Mouse (Mus musculus): Measurements from ENCODE around the gene Ces3a. TPM values are rescaled to one million over a fixed set of nuclear protein-coding genes. Genes with fewer than 3 reads are reported as not detected.
"Not testable (repeated sequence)": the region's sequence is repeated elsewhere in the genome, so short reads cannot be mapped to it uniquely, and the experiment has no call there.

Ces3a gene
- polyA plus RNA-seq, 1 experiment from 2014 or later, result not detected

DNA sequence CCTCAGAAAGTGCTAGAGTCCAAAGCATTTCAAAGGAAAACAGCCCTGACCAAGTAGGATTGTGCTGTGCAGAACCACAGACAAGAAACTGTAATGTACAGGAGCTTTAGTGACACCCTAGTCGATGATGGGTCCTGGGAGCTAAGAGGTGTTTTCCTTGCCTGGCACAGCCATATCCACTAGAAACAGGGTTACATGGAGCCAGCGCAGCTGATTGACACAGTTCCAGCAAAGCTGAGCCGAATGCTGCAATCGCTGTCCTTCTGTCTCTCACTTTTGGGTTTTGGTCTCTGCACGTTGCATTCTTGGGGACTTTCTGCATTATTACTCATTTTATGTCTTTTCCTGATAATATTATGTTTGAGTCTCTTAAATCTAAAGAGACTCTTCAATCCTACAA lies 30.2 kb downstream of the Ces3a start:
- H3K27me3 ChIP-seq (ENCODE audit: control insufficient read depth, insufficient read depth, low read length), result no peaks in the 10 kb centered on the region
- no peak overlapping the region for H3K9ac ChIP-seq (ENCODE audit: low read length)
- H3K9me3 ChIP-seq (ENCODE audit: control insufficient read depth, low read length), result no peaks in the 10 kb centered on the region
- no peak for ATAC-seq (ENCODE audit: insufficient read depth, low FRiP score, low TSS enrichment)
- no peaks in the 10 kb centered on the region for H3K36me3 ChIP-seq (ENCODE audit: control insufficient read depth, insufficient read depth, low read length)
- H3K4me3 ChIP-seq (ENCODE audit: low read depth, low read length), result no peak overlapping the region
- no peaks in the 10 kb centered on the region for H3K4me1 ChIP-seq (ENCODE audit: control insufficient read depth, insufficient read depth, low read length)
- 86% methylated on average over 5 of the region's 5 CpGs for WGBS
- no peak for DNase-seq (ENCODE audit: low spot score)
- H3K27ac ChIP-seq (ENCODE audit: low read depth, low read length), result no peak overlapping the region
- no peak overlapping the region for H3K4me2 ChIP-seq (ENCODE audit: low read depth)

GRCm38 (mm10) chr8:105080814-105081336 lies 32.5 kb downstream of the Ces3a start:
- ATAC-seq (ENCODE audit: insufficient read depth, low FRiP score, low TSS enrichment), result no peak
- Histone ChIP-seq H3K9me3 (ENCODE audit: control insufficient read depth, low read length) (no peaks in the 10 kb centered on the region), H3K36me3 (ENCODE audit: control insufficient read depth, insufficient read depth, low read length) (no peaks in the 10 kb centered on the region), H3K4me2 (ENCODE audit: low read depth) (no peak overlapping the region), H3K27ac (ENCODE audit: low read depth, low read length) (no peak overlapping the region), H3K9ac (ENCODE audit: low read length) (no peak overlapping the region), H3K27me3 (ENCODE audit: control insufficient read depth, insufficient read depth, low read length) (no peaks in the 10 kb centered on the region), H3K4me3 (ENCODE audit: low read depth, low read length) (no peak overlapping the region), H3K4me1 (ENCODE audit: control insufficient read depth, insufficient read depth, low read length) (no peaks in the 10 kb centered on the region)
- no peak for DNase-seq (ENCODE audit: low spot score)
- WGBS, result 77% methylated on average over 5 of the region's 5 CpGs

GRCm38 (mm10) chr8:105083449-105084050 lies 35.1 kb downstream of the Ces3a start, which contains the start of gene Ces3b:
Ces3b (plus strand) TSS chr8:105083753.
- Histone ChIP-seq H3K9ac (ENCODE audit: low read length) (no peak within 1 kb of the TSS), H3K4me3 (ENCODE audit: low read depth, low read length) (no peak within 1 kb of the TSS), H3K9me3 (ENCODE audit: control insufficient read depth, low read length) (no peaks in the 10 kb centered on the region), H3K27me3 (ENCODE audit: control insufficient read depth, insufficient read depth, low read length) (no peaks in the 10 kb centered on the region), H3K4me1 (ENCODE audit: control insufficient read depth, insufficient read depth, low read length) (no peaks in the 10 kb centered on the region), H3K27ac (ENCODE audit: low read depth, low read length) (no peak within 1 kb of the TSS), H3K36me3 (ENCODE audit: control insufficient read depth, insufficient read depth, low read length) (no peaks in the 10 kb centered on the region), H3K4me2 (ENCODE audit: low read depth) (no peak within 1 kb of the TSS)
- DNase-seq (ENCODE audit: low spot score) (no peak), ATAC-seq (ENCODE audit: insufficient read depth, low FRiP score, low TSS enrichment) (no peak)
- WGBS, result 83% methylated on average over 7 of the region's 7 CpGs

DNA sequence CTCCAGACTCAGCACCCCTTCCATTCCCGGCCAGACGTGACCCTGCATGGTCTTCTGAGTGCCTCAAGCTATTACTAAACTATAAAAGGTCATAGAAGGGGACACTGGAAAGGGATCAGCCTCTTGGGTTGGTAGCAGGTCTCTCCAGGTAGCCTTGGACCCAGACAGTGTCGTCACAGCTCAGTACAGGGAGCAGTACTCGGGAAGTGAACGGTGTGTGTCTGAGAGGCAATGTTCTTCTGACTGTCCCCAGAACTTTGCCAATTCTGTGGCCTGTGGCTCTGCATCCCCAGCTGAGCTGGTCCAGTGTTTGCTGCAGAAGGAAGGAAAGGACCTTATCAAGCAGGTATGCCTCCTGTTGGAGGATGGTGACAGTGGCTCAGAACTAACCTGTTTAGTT lies 39.8 kb downstream of the Ces3a start:
- not testable (repeated sequence) for DNase-seq (ENCODE audit: low spot score); H3K4me1 ChIP-seq (ENCODE audit: control insufficient read depth, insufficient read depth, low read length); H3K4me3 ChIP-seq (ENCODE audit: low read depth, low read length); H3K4me2 ChIP-seq (ENCODE audit: low read depth); H3K27ac ChIP-seq (ENCODE audit: low read depth, low read length); H3K27me3 ChIP-seq (ENCODE audit: control insufficient read depth, insufficient read depth, low read length); H3K9me3 ChIP-seq (ENCODE audit: control insufficient read depth, low read length); H3K9ac ChIP-seq (ENCODE audit: low read length); ATAC-seq (ENCODE audit: insufficient read depth, low FRiP score, low TSS enrichment); H3K36me3 ChIP-seq (ENCODE audit: control insufficient read depth, insufficient read depth, low read length)
- WGBS, result 85% methylated on average over 3 of the region's 5 CpGs

GRCm38 (mm10) chr8:105088581-105088980 lies 40.2 kb downstream of the Ces3a start:
- 71% methylated on average over 4 of the region's 4 CpGs for WGBS
- no peaks in the 10 kb centered on the region for H3K36me3 ChIP-seq (ENCODE audit: control insufficient read depth, insufficient read depth, low read length)
- no peak for ATAC-seq (ENCODE audit: insufficient read depth, low FRiP score, low TSS enrichment)

DNA sequence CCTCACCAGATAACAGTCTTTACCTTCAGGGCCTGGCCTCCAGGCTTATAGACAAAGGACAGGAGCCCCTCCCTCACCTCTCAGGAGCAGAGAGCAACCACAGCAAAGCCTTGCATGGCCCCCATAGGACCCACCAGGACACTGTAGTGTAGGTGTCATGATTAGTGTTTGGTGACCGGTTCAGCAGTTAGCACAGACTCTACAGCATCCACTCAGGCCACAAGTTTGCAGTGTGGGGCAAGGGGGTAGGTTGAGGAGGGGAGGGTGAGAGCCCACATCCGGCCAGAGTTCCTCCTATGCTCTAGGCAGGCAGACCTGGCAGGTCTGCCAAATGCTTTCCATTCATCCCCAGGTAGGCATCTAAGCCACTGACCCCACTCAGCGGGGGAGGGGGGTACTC lies 45.6 kb downstream of the Ces3a start:
- no peak overlapping the region for H3K9ac ChIP-seq (ENCODE audit: low read length)
- 85% methylated on average over 3 of the region's 3 CpGs for WGBS
- no peak overlapping the region for H3K27ac ChIP-seq (ENCODE audit: low read depth, low read length)
- H3K4me2 ChIP-seq (ENCODE audit: low read depth), result no peak overlapping the region
- no peaks in the 10 kb centered on the region for H3K36me3 ChIP-seq (ENCODE audit: control insufficient read depth, insufficient read depth, low read length)
- H3K9me3 ChIP-seq (ENCODE audit: control insufficient read depth, low read length), result no peaks in the 10 kb centered on the region
- DNase-seq (ENCODE audit: low spot score) (no peak), ATAC-seq (ENCODE audit: insufficient read depth, low FRiP score, low TSS enrichment) (no peak)
- no peaks in the 10 kb centered on the region for H3K4me1 ChIP-seq (ENCODE audit: control insufficient read depth, insufficient read depth, low read length)
- no peaks in the 10 kb centered on the region for H3K27me3 ChIP-seq (ENCODE audit: control insufficient read depth, insufficient read depth, low read length)
- no peak overlapping the region for H3K4me3 ChIP-seq (ENCODE audit: low read depth, low read length)

More at GRCm38 (mm10) chr8:105088581-105088980, 40.2 kb downstream of the Ces3a start:
- H3K27me3 ChIP-seq (ENCODE audit: control insufficient read depth, insufficient read depth, low read length), result no peaks in the 10 kb centered on the region
- H3K4me2 ChIP-seq (ENCODE audit: low read depth), result no peak overlapping the region
- no peaks in the 10 kb centered on the region for H3K4me1 ChIP-seq (ENCODE audit: control insufficient read depth, insufficient read depth, low read length)
- H3K4me3 ChIP-seq (ENCODE audit: low read depth, low read length), result no peak overlapping the region
- no peak overlapping the region for H3K27ac ChIP-seq (ENCODE audit: low read depth, low read length)
- H3K9ac ChIP-seq (ENCODE audit: low read length), result no peak overlapping the region
- no peaks in the 10 kb centered on the region for H3K9me3 ChIP-seq (ENCODE audit: control insufficient read depth, low read length)
- DNase-seq (ENCODE audit: low spot score), result no peak

GRCm38 (mm10) chr8:105102101-105102785 lies 53.8 kb downstream of the Ces3a start:
- not testable (repeated sequence) for H3K9ac ChIP-seq (ENCODE audit: low read length); H3K27ac ChIP-seq (ENCODE audit: low read depth, low read length); H3K9me3 ChIP-seq (ENCODE audit: control insufficient read depth, low read length); H3K4me1 ChIP-seq (ENCODE audit: control insufficient read depth, insufficient read depth, low read length); ATAC-seq (ENCODE audit: insufficient read depth, low FRiP score, low TSS enrichment); H3K27me3 ChIP-seq (ENCODE audit: control insufficient read depth, insufficient read depth, low read length); H3K4me2 ChIP-seq (ENCODE audit: low read depth); H3K4me3 ChIP-seq (ENCODE audit: low read depth, low read length); DNase-seq (ENCODE audit: low spot score); H3K36me3 ChIP-seq (ENCODE audit: control insufficient read depth, insufficient read depth, low read length)
- WGBS, result 76% methylated on average over 4 of the region's 4 CpGs

GRCm38 (mm10) chr8:105103701-105104100 lies 55.3 kb downstream of the Ces3a start:
- H3K27ac ChIP-seq (ENCODE audit: low read depth, low read length); H3K4me2 ChIP-seq (ENCODE audit: low read depth); DNase-seq (ENCODE audit: low spot score); H3K9ac ChIP-seq (ENCODE audit: low read length); H3K27me3 ChIP-seq (ENCODE audit: control insufficient read depth, insufficient read depth, low read length); H3K36me3 ChIP-seq (ENCODE audit: control insufficient read depth, insufficient read depth, low read length); H3K4me3 ChIP-seq (ENCODE audit: low read depth, low read length); H3K4me1 ChIP-seq (ENCODE audit: control insufficient read depth, insufficient read depth, low read length); H3K9me3 ChIP-seq (ENCODE audit: control insufficient read depth, low read length); ATAC-seq (ENCODE audit: insufficient read depth, low FRiP score, low TSS enrichment): not testable (repeated sequence)
- WGBS, result 77% methylated on average over 5 of the region's 5 CpGs

DNA sequence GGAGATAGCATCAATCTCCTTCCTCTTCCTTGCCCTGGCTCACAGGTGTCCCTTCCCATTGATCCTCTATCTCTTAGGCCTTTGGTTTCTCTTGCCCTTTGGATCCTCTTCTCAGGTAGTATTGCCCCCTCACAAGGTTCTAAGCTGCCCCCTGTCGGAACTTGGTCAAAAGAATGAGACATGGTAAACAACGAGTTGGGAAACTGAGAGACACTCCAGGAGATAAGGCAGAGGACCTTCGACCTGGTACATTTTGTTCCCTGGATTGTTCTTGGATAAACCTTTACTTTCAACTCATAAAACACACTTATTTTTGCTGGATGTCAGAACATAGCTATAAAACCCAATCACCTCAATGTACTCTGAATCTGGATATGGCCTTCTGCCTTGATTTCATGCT lies 55.8 kb downstream of the Ces3a start:
- Histone ChIP-seq H3K4me3 (ENCODE audit: low read depth, low read length) (no peak overlapping the region), H3K36me3 (ENCODE audit: control insufficient read depth, insufficient read depth, low read length) (no peaks in the 10 kb centered on the region), H3K27ac (ENCODE audit: low read depth, low read length) (no peak overlapping the region), H3K9me3 (ENCODE audit: control insufficient read depth, low read length) (no peaks in the 10 kb centered on the region), H3K4me2 (ENCODE audit: low read depth) (no peak overlapping the region), H3K27me3 (ENCODE audit: control insufficient read depth, insufficient read depth, low read length) (no peaks in the 10 kb centered on the region), H3K9ac (ENCODE audit: low read length) (no peak overlapping the region), H3K4me1 (ENCODE audit: control insufficient read depth, insufficient read depth, low read length) (no peaks in the 10 kb centered on the region)
- DNase-seq (ENCODE audit: low spot score), result no peak
- 86% methylated on average over 3 of the region's 3 CpGs for WGBS
- no peak for ATAC-seq (ENCODE audit: insufficient read depth, low FRiP score, low TSS enrichment)
